Mouse (Mus musculus) forebrain, embryonic 10.5 days (tissue): Measurements from ENCODE around the gene Wdr81. TPM values are rescaled to one million over a fixed set of nuclear protein-coding genes. Genes with fewer than 3 reads are reported as not detected.

Experiments used
- DNase-seq: peaks from one replicate; pipeline ENCODE4 v3.0.0-alpha.2; 2017; ENCODE audit warnings: low spot score; ENCODE audit errors: extremely low spot score
- H3K27ac ChIP-seq: fragments of 300-500 bp; sonication (generic); 2 replicates; pipeline ENCODE4 v1.5.1; 2016; ENCODE audit warnings: mild to moderate bottlenecking
- H3K27me3 ChIP-seq: fragments of 300-500 bp; sonication (generic); 2 replicates; pipeline ENCODE4 v1.6.1; 2016; ENCODE audit warnings: mild to moderate bottlenecking; ENCODE audit not compliant: poor library complexity, severe bottlenecking
- H3K36me3 ChIP-seq: fragments of 300-500 bp; sonication (generic); replicated peaks from 2 replicates; pipeline ENCODE4 v1.6.1; 2016; ENCODE audit warnings: mild to moderate bottlenecking, moderate library complexity
- H3K4me1 ChIP-seq: fragments of 300-500 bp; sonication (generic); 2 replicates; pipeline ENCODE4 v1.6.1; 2016
- H3K4me3 ChIP-seq: fragments of 300-500 bp; sonication (generic); 2 replicates; pipeline ENCODE4 v1.5.1; 2016; ENCODE audit warnings: mild to moderate bottlenecking, moderate library complexity
- H3K9me3 ChIP-seq: fragments of 300-500 bp; sonication (generic); 2 replicates; pipeline ENCODE4 v1.6.1; 2016; ENCODE audit warnings: mild to moderate bottlenecking, moderate library complexity
- WGBS: fragments of 180-500 bp; shearing (Covaris S2); methylation state at CpG from one replicate; pipeline ENCODE4 v1.1.7; 2016; 5-methylcytosine and 5-hydroxymethylcytosine counted together
- microRNA counts: library from miRNA; unstranded; fragments of <30 nt; microRNA quantifications from one replicate; lab custom pipeline; 2017
- microRNA-seq: library from miRNA; unstranded; fragments of <30 nt; microRNA quantifications from one replicate; pipeline ENCODE4, GENCODE M21; 2017
- polyA plus RNA-seq: library from polyadenylated mRNA; unstranded; fragments of >200 nt; fragmentation: Nextera tagmentation; extraction: Ambion mirVana; gene quantifications from 2 replicates; pipeline ENCODE4 v1.2.1, GENCODE M21; 2016

Gene Wdr81
- polyA plus RNA-seq, 1 experiment from 2014 or later, result 6.4 TPM

- H3K4me1 ChIP-seq, result no peaks in the 10 kb centered on the region
- peaks cover 10% of the 10 kb centered on the region for H3K36me3 ChIP-seq
- H3K9me3 ChIP-seq, result no peaks in the 10 kb centered on the region
- H3K27me3 ChIP-seq, result no peaks in the 10 kb centered on the region
- no peak overlapping the region for H3K4me3 ChIP-seq
- no peak for DNase-seq
- H3K27ac ChIP-seq, result no peak overlapping the region
- WGBS, result 76% methylated on average over 6 of the region's 6 CpGs
Measured at GRCm38 (mm10) chr11:75403301-75404052, 51.0 kb downstream of the Wdr81 start.

- DNase-seq, result peak; percentile 30
- H3K36me3 ChIP-seq, result peaks cover 10% of the 10 kb centered on the region
- H3K9me3 ChIP-seq, result no peaks in the 10 kb centered on the region
- no peak overlapping the region for H3K4me3 ChIP-seq
- H3K4me1 ChIP-seq, result no peaks in the 10 kb centered on the region
- 79% methylated on average over 5 of the region's 5 CpGs for WGBS
- H3K27me3 ChIP-seq, result no peaks in the 10 kb centered on the region
- no peak overlapping the region for H3K27ac ChIP-seq
Measured at GRCm38 (mm10) chr11:75402271-75402690, 52.2 kb downstream of the Wdr81 start.

GRCm38 (mm10) chr11:75400099-75400498, 54.4 kb downstream of the Wdr81 start:
- Histone ChIP-seq H3K4me3 (no peak overlapping the region), H3K36me3 (peaks cover 4% of the 10 kb centered on the region), H3K4me1 (no peaks in the 10 kb centered on the region), H3K9me3 (no peaks in the 10 kb centered on the region), H3K27ac (no peak overlapping the region), H3K27me3 (no peaks in the 10 kb centered on the region)
- WGBS, result 70% methylated on average over 9 of the region's 9 CpGs
- DNase-seq, result no peak

GRCm38 (mm10) chr11:75399411-75399841, 55.1 kb downstream of the Wdr81 start:
- WGBS, result 93% methylated on average over 11 of the region's 11 CpGs
- no peaks in the 10 kb centered on the region for H3K27me3 ChIP-seq

GRCm38 (mm10) chr11:75397452-75397851, 57.1 kb downstream of the Wdr81 start:
- Histone ChIP-seq H3K27me3 (no peaks in the 10 kb centered on the region), H3K9me3 (no peaks in the 10 kb centered on the region), H3K27ac (no peak overlapping the region), H3K4me1 (no peaks in the 10 kb centered on the region), H3K36me3 (peaks cover 4% of the 10 kb centered on the region), H3K4me3 (no peak overlapping the region)
- WGBS, result 90% methylated on average over 7 of the region's 7 CpGs
- DNase-seq, result no peak

More at GRCm38 (mm10) chr11:75399411-75399841, 55.1 kb downstream of the Wdr81 start:
- no peak for DNase-seq
- no peak overlapping the region for H3K4me3 ChIP-seq
- H3K4me1 ChIP-seq, result no peaks in the 10 kb centered on the region
- no peak overlapping the region for H3K27ac ChIP-seq
- H3K36me3 ChIP-seq, result peaks cover 4% of the 10 kb centered on the region
- H3K9me3 ChIP-seq, result no peaks in the 10 kb centered on the region

GRCm38 (mm10) chr11:75395611-75396010, 58.9 kb downstream of the Wdr81 start:
- Histone ChIP-seq H3K9me3 (no peaks in the 10 kb centered on the region), H3K4me1 (no peaks in the 10 kb centered on the region), H3K4me3 (no peak overlapping the region), H3K36me3 (peaks cover 4% of the 10 kb centered on the region; the same call in 1 of the 2 replicates), H3K27ac (no peak overlapping the region), H3K27me3 (no peaks in the 10 kb centered on the region)
- 92% methylated on average over 1 of the region's 1 CpGs for WGBS
- DNase-seq, result no peak

MicroRNAs encoded within 50 kb of the gene (microRNA counts, 519-probe panel; counts per million panel counts)
- 5,714 counts per million, percentile 89 among the panel's probes with 10 or more counts for microRNA mmu-miR-22 (lab: Ali Mortazavi, UCI)

Small RNA genes within 50 kb of the gene (microRNA-seq; reads per million reads assigned to microRNA genes)
- 2,167 reads per million, percentile 81 among the genes with 10 or more reads in this experiment for gene Mir22

Other genes with a start within 250 kb of the Wdr81 start
- 194 and 213 TPM in 2 replicates for gene Rpa1, start 106.4 kb downstream of the Wdr81 start, polyA plus RNA-seq
- 18.5 and 20.4 TPM in 2 replicates for gene Smyd4, start 106.3 kb downstream of the Wdr81 start, polyA plus RNA-seq
- gene Serpinf1, start 32.0 kb downstream of the Wdr81 start, polyA plus RNA-seq, result 105 and 108 TPM in 2 replicates
- gene Serpinf2, start 15.1 kb downstream of the Wdr81 start, polyA plus RNA-seq, result 0.06 TPM in 1 of 2 replicates, not detected in the other
- 8.5 and 9.7 TPM in 2 replicates for gene Tlcd2, start 7.0 kb upstream of the Wdr81 start, polyA plus RNA-seq
- 77.5 and 78.7 TPM in 2 replicates for gene Prpf8, start 32.1 kb upstream of the Wdr81 start, polyA plus RNA-seq
- 0.15 and 0.26 TPM in 2 replicates for gene Rilp, start 55.4 kb upstream of the Wdr81 start, polyA plus RNA-seq
- gene Scarf1, start 58.8 kb upstream of the Wdr81 start, polyA plus RNA-seq, result 5.1 and 5.4 TPM in 2 replicates
- 5.5 and 6.1 TPM in 2 replicates for gene Slc43a2, start 77.0 kb upstream of the Wdr81 start, polyA plus RNA-seq
- gene Pitpna, start 133.4 kb upstream of the Wdr81 start, polyA plus RNA-seq, result 59.2 and 61.9 TPM in 2 replicates
- gene Inpp5k, start 176.3 kb upstream of the Wdr81 start, polyA plus RNA-seq, result 14.1 and 16.0 TPM in 2 replicates
- 16.6 and 17.6 TPM in 2 replicates for gene Myo1c, start 195.8 kb upstream of the Wdr81 start, polyA plus RNA-seq
- 122 and 130 TPM in 2 replicates for gene Crk, start 224.5 kb upstream of the Wdr81 start, polyA plus RNA-seq